Mouse (Mus musculus): ENCODE results near the gene Lmtk3.
A peak's percentile ranks its signal among the peaks of the same experiment; 100 is the strongest.

The Lmtk3 gene

DNA sequence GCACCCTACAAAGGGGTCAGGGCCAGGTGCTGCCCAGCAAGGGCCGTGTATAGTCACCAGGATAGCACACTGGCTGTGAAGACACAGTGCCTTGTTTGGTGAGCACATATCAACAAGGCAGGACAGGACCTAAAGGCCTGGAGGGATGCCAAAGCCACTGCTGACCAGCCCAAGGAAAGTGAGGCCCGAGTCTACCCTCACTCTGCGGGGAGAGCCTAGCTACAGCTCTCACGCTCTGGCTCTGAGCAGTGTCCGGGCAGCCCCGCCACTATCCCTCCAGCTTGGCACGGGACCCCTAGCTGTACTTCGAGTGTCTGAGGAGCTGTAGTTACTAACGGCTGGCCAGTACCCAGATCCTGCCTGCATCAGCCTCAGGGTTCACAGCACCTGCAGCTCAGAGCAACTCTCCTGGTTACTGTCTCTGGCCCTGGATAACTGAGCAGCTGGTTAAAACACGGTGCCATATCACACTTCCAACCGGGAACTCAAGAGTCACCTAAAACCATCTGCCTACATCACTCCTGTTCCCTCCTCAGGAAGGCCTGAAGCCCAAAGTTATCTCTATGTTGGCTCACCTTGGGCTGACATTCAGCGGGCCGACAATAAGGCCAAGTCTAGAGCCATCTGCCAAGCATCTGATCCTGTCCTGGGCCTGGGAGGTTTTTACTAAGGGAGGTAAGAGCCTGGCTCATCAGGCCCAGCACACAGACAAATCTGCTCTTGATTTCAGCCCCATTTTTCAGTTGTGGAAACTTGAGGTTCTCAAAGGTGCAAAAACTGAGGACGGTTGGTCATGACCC lies 25.9 kb downstream of the Lmtk3 start:
- no peak for DNase-seq (ENCODE audit: low spot score)

DNA sequence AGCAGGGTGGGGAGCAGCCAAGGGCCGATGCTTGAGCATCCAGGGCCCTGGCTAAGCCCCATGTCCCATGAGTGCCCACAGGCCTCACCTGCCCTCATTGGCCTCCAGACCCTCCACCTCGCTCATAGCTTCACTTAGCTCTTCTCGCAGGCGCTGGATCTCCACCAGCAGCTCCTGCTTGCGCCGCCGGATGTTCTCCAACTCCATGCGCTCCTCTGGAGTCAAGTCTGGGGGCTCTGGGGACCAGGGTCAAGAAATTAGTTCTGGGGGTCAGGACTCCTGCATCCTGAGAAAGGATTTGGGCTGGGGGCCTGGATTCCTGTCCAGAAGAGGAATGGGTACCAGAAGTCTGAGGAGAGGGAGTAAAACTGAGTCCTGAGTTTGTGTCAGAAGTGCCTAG lies 29.4 kb downstream of the Lmtk3 start:
- DNase-seq (ENCODE audit: low spot score) = no peak

DNA sequence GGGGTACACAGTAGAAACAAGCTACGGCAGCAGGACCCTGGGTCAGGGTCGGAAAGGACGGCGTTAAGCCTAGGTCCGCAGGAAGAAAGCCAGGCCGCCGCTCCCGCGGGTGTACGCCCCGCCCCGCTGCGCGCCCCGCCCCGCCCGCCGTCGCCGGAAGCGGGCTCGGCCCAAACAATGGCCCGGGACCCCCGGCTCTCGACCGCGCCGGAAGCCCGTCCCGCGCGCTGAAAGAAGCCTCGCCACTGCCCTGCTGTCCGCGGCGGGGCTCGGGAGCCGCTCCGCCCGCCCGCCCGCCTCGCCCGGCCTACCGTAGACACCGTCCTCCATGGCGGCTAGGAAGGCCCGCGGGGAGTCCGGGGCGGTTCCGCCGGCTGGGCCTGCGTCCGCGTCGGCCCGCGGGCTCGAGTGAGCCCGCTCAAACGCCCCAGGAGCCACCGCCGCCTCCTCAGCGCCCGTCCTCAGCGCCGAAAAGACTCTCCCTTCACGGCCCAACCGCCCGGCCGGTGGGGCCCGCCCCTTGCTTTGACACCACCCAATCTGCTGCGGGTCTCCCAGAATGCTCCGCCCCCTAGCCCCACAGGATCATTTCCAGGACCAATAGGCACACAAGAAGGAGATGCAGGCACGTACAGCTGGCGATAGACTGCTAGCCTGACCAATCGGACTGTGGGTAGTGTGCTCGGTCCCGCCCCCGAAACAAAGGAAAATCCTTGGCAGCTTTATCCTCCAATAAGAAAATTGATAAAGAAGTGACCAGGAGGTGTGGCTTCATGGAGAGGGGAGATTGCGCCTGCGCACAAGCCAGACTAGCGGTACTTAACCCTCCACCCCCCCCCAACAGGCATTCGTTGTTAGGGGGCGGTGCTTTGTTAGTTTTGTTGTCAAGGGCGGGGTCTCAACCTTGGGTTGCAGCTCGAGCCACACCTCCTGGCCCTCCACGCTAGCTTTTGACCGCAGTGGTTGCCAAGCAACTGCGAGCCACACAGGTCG lies 30.5 kb downstream of the Lmtk3 start, which contains the start of gene Cyth2:
Cyth2 (minus strand) TSS at position 795 of the 993 bp plus-strand sequence.
- DNase-seq (ENCODE audit: low spot score) = peak; percentile 100

DNA sequence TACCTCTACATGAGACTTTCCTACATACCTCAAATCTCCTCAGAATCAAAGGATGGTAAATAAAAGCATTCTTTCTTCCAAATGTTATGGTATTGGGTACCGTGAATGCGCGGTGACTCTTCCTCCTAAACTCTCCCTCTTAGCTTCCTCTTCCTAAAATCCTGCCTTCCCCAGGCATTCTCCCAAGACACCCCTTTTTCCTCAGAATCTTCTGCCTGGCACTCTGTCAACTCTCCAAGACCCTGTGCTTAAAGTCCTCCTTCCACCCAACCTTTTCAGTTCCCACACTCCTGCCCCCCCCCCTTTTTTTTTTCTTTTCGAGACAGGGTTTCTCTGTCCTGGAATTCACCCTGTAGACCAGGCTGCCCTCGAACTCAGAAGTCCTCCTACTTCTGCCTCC lies 31.3 kb downstream of the Lmtk3 start:
- no peak for DNase-seq (ENCODE audit: low spot score)

DNA sequence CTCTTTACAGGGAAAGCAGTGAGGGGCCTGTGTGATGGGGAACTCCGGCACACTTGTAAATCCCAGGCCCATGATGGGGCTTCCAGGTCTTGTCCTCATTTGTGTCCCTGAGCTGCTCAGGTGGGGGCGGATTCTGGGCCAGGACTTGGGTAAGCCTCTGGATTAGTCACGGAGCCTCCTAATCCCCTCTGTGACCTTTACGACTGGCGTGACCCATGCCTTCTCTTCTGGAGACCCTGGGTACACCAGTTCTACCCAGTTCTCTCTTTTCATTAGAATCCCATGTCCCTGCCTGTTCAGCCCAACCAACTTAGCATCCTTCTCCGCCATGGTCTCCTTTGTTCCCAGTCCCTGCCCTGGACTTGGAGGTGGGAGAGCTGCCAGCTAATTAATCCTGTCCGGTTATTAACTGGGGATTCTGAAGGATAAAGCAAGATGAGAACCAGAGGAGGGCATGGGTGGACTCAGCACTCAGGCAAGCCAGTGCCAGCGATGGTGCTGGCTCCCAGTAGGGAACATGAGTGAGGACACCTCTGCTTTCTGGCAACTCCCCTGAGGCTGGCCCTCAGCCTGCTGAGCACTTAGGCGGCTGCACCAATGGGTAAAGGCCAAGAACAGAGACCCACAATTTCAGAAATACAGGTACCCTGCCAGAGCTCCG lies 31.9 kb downstream of the Lmtk3 start:
- DNase-seq (ENCODE audit: low spot score) = no peak

DNA sequence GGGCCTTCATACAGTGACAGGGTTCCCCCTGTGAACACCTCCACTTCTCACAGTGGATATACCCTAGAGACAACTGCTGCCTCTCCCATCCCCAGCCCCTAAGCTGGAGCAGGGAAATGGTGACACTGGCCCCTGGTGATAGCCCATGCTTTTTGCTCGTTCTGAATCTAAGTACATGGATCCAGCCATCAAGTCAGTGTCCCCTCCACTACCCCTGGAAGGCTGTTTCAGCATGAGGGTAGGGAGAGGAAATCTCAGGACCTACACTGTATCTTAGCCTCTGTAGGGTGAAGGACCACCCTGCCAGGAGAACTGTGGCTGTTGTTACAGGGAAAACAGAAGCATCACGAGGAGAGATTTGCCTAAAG lies 32.4 kb downstream of the Lmtk3 start:
- DNase-seq (ENCODE audit: low spot score) = no peak

DNA sequence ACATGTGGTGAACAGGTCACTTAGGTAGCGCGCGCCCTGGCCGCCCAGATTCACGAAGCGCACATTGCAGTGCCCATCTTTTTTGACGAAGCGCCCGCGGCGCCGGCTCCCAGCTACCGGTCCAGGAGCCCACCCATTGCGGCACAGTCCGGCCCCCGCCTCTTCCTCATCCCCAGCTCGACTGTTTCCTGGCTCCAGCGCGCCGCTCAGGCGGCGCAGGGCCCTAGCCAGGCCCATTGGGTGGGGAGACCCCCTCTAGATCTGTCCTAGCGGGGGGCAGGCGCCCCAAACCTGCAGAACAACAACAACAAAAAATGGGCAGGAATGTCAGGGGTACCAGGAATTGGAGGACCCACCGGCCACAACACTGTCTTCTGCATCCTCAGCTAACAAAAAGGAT lies 36.3 kb downstream of the Lmtk3 start:
- no peak for DNase-seq (ENCODE audit: low spot score)

DNA sequence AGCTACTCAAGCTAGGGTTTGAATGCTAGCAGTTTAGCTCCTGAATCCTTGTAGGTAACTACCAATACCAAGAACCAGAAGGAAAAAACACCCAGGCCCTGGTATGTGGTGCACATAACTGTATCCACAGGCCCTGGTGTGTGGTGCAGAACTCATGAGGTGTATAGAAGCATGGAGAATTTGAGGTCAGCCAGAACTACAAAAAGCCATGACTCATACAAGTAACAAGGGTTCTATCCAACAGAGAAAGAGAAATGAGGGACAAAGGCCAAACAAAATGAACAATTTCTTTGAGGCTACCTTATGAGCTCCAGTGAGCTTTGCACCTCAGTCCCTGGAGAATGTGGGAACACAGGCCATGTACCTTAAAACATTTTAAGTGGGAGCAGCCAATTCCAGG lies 37.4 kb downstream of the Lmtk3 start:
- no peak for DNase-seq (ENCODE audit: low spot score)

DNA sequence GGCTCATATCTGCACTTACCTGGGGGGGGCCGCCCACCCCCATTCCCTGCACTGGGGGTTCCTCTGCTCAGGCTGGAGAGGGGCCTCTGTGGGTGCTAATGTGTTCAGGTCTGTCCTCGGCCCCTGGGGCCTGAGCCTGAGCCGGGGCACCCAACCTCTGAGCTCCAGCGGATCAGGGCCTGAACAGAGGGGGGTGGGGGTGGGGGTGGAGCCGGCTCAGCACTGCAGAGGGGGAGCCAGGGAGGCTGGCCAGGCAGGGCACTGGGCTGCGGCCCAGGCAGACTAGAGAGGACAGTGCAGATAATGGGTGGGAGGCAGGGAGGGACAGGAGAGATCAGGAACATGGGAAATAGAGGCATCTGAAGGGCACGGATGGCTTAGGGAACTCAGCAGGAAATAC lies 41.1 kb downstream of the Lmtk3 start, which contains the start of gene Kcnj14:
Kcnj14 (minus strand) TSS at position 185 of the 400 bp plus-strand sequence.
- DNase-seq (ENCODE audit: low spot score) = no peak

DNA sequence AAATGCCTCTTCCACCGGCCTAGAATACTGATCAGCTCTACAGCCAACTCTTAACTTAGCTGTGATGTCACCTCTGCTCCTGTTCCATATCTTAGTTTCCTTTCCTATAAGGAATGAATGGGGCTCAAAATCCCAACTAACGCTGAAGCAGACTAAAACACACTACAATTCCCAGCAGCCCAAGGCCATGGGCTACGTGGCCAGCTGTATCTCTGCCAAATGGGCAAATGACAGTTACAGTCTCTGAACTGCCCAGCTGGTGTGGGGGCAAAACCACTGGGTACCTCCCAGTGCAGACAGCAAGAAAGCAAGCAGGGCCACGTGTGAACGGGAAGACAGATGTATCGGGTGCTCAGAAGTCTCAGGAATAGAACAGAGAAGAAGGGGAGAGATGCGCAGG lies 43.1 kb downstream of the Lmtk3 start:
- no peak for DNase-seq (ENCODE audit: low spot score)

DNA sequence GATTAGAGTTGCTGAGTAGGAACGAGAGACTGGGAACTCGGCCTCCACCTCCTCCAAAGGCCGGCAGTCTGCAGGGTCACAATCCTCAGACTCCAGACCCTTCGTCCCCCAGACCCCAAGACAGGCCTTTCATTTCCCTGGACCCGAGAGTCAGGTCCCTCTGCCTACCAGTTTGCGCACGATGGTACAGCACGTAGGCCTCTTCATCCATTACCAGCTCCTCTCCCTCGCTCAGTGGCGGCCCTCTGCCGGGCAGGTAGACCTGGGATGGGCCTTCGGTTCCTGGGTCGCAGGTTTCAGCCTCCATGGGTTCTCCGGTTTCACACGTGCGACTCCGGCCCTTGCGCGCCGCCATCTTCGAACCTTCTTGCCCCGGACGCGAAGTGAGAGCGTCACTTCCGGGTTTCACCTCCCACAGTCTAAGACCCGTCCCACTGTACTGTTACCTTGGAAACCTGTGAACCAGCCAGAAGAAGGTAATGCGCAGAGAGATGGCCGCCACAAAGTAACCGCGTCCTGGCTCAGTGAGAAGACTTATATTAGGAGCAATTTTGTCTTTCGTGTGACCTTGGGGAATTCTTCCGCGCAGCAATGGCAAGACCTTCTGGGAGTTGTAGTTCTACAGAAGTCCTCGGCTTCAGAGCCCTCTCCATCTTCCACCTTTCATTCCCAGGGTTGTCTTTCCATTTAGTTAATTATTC lies 47.0 kb downstream of the Lmtk3 start, which contains the start of gene Grwd1:
Grwd1 (minus strand) TSS at position 518 of the 701 bp plus-strand sequence.
- DNase-seq (ENCODE audit: low spot score) = peak; percentile 82

DNA sequence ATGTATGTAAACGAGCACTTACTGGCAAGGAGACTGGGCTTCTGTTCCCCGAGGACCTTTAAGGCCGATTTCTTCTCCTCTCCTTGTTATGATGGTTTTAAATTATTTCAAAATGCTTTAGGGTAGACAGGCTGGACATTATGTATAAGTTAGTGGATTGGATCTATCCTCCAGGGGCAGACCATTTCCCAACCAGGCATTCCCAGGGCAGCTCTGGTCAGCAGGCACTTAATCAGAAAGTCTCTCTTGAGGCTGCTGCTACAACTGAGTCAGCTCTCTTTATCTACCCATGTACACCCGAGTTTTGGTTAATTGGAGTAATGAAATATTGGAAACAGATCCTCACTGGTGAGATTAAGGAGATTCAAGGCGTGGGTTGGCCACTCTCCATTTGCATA lies 47.6 kb downstream of the Lmtk3 start:
- no peak for DNase-seq (ENCODE audit: low spot score)

DNA sequence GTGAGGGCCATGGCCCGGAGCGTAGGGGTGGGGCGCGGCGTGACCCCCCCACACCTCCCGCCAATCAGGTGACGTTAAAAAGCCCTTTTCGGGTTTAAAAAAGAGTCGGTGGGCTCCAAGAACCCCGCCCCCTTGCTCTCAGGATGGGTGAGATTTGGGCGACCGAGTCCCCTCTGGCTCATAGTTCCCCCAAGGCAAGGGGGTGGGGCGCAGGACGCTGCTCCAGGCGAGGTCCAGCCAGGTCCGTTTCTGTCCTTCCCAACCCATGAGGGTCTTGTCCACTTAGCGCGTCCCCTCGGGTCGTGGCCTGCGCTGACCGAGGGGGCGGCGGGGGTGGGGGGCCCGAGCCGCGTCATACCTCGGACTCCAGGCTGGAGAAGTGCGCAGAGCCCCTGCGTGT lies 48.9 kb downstream of the Lmtk3 start:
- no peak for DNase-seq (ENCODE audit: low spot score)

DNA sequence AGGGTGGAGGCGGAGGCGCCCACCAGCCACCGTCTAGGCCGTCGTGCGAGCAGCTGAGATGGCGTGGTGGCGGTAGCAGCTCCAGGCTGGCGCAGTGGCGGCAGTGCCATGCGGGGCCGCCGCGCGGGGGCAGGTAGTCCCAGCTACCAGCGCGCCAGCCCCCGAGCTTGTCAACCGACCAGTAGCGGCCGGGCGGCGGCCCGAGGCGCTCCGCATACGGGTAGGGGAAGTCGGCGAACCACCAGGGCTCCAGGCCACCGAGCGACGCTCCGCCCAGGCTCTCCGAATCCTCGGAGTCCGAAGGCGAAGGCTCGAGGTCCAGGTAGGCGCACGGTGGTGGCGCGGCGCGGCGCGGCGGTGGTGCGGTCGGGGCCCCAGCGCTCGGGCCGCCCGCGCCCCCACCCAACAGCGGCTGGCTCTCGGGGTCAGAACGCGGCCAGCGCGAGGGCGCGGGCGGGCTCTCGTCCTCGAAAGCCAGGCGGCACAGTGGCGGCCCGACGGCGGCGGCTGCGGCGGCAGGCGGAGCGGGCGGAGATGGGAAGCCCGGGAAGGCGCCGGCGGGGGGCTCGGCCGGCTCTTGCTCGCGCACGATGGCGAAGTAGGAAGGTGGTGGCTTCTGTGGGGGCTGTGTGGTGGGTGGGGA lies 49.7 kb downstream of the Lmtk3 start:
- DNase-seq (ENCODE audit: low spot score) = peak; percentile 13

DNA sequence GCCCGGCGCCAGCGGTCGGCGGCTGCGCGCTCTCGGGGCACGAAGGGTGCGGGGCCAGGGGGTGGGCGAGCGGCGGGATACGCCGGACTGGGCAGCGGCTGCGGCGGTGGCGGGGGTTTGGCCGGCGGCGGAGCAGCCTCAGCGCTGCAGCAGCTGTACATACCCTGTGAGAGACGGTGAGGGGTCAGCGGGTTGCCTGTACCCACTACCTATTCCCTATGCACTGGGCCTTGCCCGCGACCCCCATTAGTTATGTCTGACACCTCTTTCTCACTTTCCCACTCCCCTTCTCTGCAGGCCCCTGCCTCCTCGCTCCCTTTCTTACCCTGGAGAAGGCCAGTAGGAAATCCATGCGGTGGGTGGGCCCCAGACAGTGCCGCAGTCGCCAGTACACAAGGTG lies 50.4 kb downstream of the Lmtk3 start:
- no peak for DNase-seq (ENCODE audit: low spot score)

DNA sequence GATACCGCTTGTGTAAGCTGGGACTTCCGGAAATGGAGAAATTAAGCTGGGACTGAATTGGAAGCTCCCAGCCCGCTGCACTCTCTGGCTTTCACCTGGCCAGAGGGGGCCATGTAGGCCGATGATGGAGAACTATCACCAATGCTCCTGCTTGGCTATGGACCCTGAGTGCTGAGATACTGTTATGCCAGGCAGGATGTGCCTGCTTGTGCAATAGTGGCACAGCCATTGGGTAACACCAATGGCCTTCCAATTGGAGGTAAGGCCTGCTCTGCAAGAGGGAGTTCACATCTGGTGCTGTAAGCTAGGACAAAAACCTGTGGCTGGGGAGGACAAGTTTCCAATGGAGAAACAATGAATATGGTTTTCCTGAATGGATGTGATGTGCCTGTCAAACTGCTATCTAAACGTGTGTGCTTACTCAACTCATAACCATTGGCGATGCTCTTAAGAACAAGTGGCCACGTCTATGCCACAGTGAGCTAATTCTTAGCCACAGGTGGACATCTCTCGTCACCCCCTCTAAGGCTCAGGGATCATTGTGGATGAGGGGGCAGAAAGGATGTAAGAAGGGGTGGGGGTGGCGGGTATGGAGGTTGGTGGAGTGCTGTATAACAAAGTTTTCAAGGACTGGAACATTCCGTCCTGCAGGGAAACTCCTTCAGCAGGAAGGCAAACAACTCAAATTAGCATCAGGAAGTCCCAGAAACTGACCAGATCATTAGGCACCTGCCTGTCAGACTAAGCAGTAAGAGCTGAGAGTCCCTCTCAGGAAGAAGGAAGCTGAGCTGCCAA lies 59.6 kb downstream of the Lmtk3 start:
- DNase-seq (ENCODE audit: low spot score) = no peak

DNA sequence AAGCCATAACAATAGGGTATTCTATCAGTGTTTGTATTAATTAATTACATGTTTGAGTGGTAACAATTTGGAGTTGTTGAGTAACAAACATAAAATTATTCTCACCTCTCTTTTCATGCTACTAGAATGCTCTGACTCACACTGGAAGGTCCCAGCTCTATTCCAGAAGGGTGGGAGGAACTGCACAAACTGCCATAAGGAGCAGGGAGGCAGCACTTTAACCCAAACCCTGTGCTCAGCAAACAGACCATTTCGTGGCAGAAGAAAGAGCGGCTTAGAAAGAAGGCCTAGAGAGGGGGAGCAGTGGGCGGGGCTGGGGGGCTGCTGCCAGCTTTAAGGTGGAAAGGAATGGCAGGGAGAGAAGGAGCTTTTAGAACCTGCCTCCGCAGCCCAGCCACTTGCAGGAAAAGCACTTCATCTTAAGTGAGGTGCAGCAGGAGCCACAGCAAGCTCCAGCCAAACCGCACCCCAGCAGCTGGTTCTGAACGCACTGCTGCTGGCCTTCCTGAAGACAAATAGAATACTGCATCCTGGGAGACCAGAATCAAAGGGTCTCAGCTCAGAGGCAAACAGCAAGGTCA lies 65.0 kb downstream of the Lmtk3 start:
- DNase-seq (ENCODE audit: low spot score) = no peak

DNA sequence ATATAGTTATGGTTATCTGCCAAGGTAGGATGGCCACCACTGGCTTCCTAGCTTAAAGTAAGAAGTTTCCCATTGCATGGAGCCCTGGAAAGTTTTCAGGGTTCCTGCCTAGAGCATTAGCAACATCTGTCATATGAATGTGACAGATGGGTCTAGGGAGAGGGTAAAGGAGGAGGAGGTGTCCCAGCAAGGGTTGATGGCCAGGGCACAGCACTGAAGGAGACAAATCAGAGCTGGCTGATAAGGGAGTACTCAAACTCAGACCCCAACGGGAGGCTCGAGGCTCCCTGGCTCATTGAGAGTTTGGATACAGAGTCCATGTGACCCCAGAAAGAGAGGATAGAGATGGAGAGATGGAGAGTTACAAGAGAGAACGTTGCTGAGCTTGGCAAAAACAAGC lies 67.1 kb downstream of the Lmtk3 start:
- DNase-seq (ENCODE audit: low spot score) = no peak

DNA sequence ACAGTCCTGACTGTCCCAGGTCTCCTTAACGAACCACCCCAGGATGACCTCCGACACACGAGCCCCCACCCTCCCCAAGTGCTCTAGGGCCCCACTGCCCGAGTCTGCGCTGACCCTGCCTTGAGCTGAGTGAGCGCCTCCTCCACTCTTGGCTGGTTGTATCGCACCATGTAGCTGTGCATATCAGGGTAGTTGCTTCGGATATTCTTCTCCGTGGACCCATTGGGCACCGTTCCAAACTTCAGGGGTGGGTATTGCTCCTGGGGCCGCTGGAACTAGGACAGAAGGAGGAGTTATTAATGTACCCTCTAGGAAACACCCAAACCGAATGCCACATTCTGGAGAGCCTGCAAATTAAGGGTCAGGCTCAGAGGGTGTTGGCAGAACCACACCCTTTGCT lies 69.6 kb downstream of the Lmtk3 start:
- DNase-seq (ENCODE audit: low spot score) = no peak
